ENCODE assay signal across 9 mouse cellular contexts in the genomic region with DNA sequence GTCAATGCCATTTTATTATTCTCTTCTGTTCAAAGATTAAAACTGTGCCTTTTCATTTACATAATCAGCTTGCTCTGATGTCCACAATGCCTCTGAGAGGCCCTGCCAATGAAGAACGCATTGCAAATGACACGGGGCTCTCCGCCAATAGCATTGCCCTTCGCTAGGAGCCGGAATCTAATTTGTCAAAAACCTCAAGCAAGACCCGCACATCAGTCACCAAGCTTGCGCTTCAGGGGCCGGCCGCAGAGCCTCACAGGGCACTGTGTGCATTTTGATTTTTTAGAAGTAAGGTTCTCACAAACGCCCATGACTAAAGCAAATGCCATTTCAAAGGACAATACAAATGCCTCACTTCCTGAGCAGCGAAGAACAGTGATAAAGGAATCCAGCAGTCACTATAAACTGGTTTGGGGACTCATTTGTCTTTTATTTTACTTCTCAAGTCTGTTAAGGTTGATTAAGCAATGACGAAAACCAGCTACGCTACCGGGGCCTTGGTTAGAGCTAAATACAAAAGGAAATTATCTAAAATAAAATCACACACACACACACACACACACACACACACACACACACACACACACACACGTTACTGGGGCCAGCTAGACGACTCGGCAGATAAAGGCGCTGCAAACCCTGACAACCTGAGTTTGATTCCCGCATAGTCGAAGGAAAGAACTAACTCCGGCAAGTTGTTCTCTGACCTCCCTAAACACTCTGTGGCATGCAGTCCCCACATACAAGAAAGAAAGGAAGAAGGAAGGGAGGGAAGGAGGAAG. TPM values are rescaled to one million over a fixed set of nuclear protein-coding genes. Genes with fewer than 3 reads are reported as not detected.
A peak's percentile ranks its signal among the peaks of the same experiment; 100 is the strongest.
DNase-seq lines count a peak whose midpoint lies in the region; ATAC-seq lines count a peak whose summit lies in the region.
"Had no signal": no experiment of that assay in that cellular context is flagged by ENCODE, and none has a peak within 500 bp of the region (broad histone marks: within the 10 kb centered on the region; RNA-seq: fewer than 3 reads in every experiment).

No protein-coding gene starts in this region.

- H3K36me3 ChIP-seq in embryonic facial prominence, embryonic 10.5 days (replicated peaks), result no peaks in the 10 kb centered on the region; the same call in 1 of the 2 replicates
- no peaks in the 10 kb centered on the region for H3K36me3 ChIP-seq in stomach, embryonic 14.5 days (ENCODE audit: control insufficient read depth, insufficient read depth, low read length)

- peak overlapping the region; percentile 19; the same call in 1 of the 2 replicates for H3K4me2 ChIP-seq in stomach, embryonic 14.5 days (replicated peaks; ENCODE audit: low read depth, low read length)

- peak overlapping the region; percentile 50 for H3K4me3 ChIP-seq in embryonic facial prominence, embryonic 10.5 days
- H3K4me3 ChIP-seq in stomach, embryonic 14.5 days (ENCODE audit: low read depth, low read length), result no peak overlapping the region
- H3K4me3 ChIP-seq: erythroblast, embryonic 14.5 days had no signal

- H3K27ac ChIP-seq in embryonic facial prominence, embryonic 10.5 days (replicated peaks), result peak overlapping the region; percentile 65
- no peak overlapping the region for H3K27ac ChIP-seq in stomach, embryonic 14.5 days (ENCODE audit: low read length)

- no peak for ATAC-seq in stomach, embryonic 14.5 days (ENCODE audit: insufficient number of reproducible peaks, insufficient read depth, low FRiP score, low read depth)
- no peak for ATAC-seq in activated CD4-positive, CD25-positive, alpha-beta regulatory T cell, adult 4 months

- H3K9me3 ChIP-seq in embryonic facial prominence, embryonic 10.5 days, result no peaks in the 10 kb centered on the region
- H3K9me3 ChIP-seq in stomach, embryonic 14.5 days (ENCODE audit: control insufficient read depth, low read depth, low read length), result no peaks in the 10 kb centered on the region

- DNase-seq in kidney, adult 11 months, result peak; percentile 21
- DNase-seq in kidney, adult 18-20 months, result no peak
- DNase-seq in embryonic facial prominence, embryonic 10.5 days (ENCODE audit: low spot score), result peak; percentile 77
- peak; percentile 31 to 49 for DNase-seq in heart, postnatal 14 days
- DNase-seq in layer of hippocampus, adult 8-10 months (ENCODE audit: low spot score in 2 of 2), result peak; percentile 41 to 51
- DNase-seq in lung, postnatal 14 days, result peak; percentile 42

- peaks cover 9% of the 10 kb centered on the region for H3K4me1 ChIP-seq in embryonic facial prominence, embryonic 10.5 days
- H3K4me1 ChIP-seq in stomach, embryonic 14.5 days (ENCODE audit: control insufficient read depth, insufficient read depth, low read length), result no peaks in the 10 kb centered on the region

- intact Hi-C loops in heart, postnatal 14 days (cut with DNase I), result no loop called here

- H3K9ac ChIP-seq in stomach, embryonic 14.5 days (replicated peaks; ENCODE audit: low read depth, low read length), result no peak overlapping the region

- H3K27me3 ChIP-seq in embryonic facial prominence, embryonic 10.5 days (replicated peaks; ENCODE audit: low read depth, poor library complexity, severe bottlenecking), result no peaks in the 10 kb centered on the region
- H3K27me3 ChIP-seq in stomach, embryonic 14.5 days (ENCODE audit: control insufficient read depth, insufficient read depth, low read length), result no peaks in the 10 kb centered on the region

- 12% methylated on average over 21 of the region's 21 CpGs for WGBS in embryonic facial prominence, embryonic 10.5 days
- WGBS in stomach, embryonic 14.5 days, result 17% methylated on average over 21 of the region's 21 CpGs

RNA-seq across cellular contexts. Expression of gene Vcam1, which starts 24.4 kb away (rescaled TPM):
- polyA plus RNA-seq in embryonic facial prominence, embryonic 10.5 days (2016; fragmentation: Nextera tagmentation; extraction: Ambion mirVana), result 28.5 and 35.9 TPM in 2 replicates
- 10 to 100 TPM; 11.4 to 14.2 TPM for total RNA-seq in heart, postnatal 14 days (2021)
- 10 to 100 TPM; 21.2 to 29.7 (median 23.9) TPM for total RNA-seq in layer of hippocampus, adult 8-10 months (2022)
- polyA plus RNA-seq in stomach, embryonic 14.5 days (2014; fragmentation: Nextera tagmentation; extraction: Ambion mirVana), result 68.1 and 70.0 TPM in 2 replicates
- 1 to 10 TPM; 2.7 TPM for polyA plus RNA-seq in activated CD4-positive, CD25-positive, alpha-beta regulatory T cell, adult 4 months (2017; shearing (Covaris generic))
